Mouse (Mus musculus) heart, adult 11 months (tissue): ENCODE measurements at regions not wholly inside any gene's neighbourhood (a gene's known extent, or its start where the extent isn't known, plus 50 kb on each side); places are given as distances from the start of the nearest gene placed in this dataset.
A peak's percentile ranks its signal among the peaks of the same experiment; 100 is the strongest.
"Not testable (repeated sequence)": the region's sequence is repeated elsewhere in the genome, so short reads cannot be mapped to it uniquely, and the experiment has no call there.

ENCODE experiments used
- DNase-seq: peaks from one replicate; pipeline ENCODE4 v3.0.0; 2022

DNA sequence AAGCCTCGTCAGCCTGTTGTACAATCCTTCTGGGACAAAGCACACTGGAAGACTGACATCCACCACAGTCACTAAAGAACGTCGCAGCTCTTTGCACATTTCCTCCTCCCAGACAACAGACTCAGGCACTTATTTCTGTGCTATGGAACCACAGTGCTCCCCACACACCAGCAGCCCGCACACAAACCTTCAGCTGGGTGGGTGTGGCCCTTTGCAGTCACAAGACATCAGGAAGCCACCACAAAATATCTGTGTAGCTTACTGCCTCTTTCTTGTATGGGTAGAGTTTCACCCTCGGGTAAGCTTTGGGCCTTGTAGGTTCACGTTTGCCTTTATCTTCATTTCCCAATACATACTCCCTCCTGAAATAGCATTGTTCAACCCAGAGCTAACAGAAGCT lies 577.6 kb upstream of the Olfr1507 start:
- not testable (repeated sequence) for DNase-seq

DNA sequence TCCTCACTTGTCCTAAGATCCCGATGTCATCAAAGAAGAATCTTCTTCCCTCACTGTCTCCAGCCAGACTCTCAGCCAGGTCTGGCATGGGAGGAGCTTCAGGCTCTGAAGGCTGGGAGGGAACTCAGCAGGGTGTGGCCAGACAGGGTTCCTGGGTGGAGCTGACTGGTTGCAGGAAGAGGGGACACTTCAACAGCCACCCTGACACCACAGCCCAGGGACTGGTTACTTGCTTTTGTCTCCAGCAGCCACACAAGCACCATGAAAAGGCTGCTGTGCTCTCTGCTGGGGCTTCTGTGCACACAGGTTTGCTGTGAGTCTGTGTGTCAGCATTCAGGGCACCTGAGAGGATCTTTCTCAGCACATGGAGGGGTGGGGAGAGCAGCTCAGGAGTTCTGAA lies 577.0 kb upstream of the Olfr1507 start:
- peak; percentile 81 for DNase-seq

DNA sequence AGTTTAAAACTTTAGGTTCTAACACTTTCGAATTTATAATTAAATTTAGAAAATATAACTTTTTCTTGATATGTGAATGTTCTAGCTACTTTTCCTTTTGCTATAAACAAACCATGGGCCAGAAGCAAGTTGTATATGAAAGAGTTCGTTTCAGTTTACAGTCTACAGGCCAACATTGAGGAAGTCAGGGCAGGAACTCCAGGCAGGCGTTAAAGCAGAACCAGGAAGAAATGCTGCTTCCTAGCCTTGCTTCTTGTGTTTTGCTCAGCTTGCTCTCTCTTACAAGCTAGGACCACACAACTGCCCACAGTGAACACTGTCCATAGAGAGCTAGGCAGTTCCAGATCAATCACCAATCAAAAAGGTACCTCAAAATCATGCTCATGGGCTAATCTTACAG lies 558.9 kb upstream of the Olfr1507 start:
- not testable (repeated sequence) for DNase-seq

DNA sequence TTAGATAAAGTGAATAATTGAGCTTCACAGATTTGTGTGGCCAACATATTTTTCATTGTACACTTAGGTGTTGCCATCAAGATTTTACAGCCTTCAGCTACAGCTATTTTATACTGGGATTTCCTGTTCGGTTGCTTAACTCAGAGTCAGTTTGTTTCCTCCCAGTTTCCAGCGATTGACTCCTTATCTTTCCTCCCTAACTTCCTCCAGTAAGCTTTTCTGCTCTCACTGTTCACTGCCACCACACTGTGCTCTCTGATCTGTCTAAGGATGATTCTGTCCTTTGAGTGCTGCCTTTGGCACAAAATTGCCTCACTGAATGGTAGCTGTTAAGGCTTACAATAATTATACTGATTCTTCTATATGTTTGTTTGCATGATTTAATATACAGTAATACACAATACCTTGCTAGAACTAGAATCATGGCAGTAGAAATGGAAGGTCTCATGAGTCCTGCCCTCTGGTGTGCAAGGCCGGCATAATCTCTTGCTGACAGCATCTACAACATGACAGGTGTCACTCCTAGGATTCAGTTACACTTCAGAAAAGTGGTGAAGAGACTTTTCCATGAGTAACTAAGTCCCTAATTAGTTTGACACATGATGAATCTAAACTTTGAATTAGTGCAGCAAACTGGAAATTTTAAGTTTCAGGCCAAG lies 558.0 kb upstream of the Olfr1507 start:
- DNase-seq, result not testable (repeated sequence)

DNA sequence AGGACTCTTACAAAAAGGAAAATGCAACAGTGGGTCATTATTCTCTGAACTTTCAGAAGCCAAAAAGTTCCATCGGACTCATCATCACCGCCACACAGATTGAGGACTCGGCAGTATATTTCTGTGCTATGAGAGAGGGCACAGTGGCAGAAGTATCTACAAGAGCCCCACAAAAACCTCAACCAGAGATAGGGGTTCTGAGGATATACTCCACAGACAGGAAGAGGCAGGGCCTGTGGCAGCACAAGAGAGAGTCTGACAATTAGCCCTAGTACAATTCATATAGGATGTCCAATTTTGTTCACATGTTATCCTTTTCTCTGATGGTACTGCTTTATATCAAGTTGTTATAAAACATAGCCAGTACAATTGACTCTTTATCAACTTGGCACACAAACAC lies 552.1 kb upstream of the Olfr1507 start:
- DNase-seq, result not testable (repeated sequence)

DNA sequence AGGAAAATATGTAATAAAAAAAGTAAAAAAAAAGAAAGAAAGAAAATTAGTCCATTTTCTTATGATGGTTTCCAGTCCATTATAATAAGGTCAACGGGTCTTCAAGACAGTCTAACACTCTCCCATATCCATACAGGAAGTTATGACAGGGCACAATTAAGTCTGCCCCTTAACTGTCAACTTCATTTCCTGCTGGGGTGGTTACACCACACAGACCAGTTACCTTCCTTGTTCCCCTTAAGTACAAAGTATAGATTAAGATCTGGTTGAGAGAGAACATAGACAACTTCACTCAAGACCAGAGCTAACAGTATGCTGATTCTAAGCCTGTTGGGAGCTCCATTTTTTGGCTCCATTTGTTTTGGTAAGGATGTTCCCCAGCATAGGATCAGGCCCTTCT lies 551.4 kb upstream of the Olfr1507 start:
- not testable (repeated sequence) for DNase-seq

DNA sequence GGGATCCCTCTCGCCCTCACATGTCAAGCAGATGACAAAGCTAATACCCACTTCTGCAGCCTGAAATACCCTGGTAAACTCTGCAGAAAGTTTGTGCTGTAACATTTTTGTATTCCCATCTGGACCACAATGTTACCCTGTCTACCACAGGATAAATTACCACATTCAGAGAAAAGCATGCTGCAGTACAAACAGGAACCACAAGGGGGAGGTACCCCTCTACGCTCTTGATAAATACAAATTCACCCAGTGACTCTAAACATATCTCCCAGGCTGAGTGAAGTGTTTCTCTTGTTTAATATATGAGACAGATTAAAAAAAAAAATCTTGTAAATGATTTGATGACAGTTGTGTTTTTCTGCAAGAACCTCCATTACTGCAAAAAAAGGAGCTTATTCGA lies 549.8 kb upstream of the Olfr1507 start:
- DNase-seq, result not testable (repeated sequence)

DNA sequence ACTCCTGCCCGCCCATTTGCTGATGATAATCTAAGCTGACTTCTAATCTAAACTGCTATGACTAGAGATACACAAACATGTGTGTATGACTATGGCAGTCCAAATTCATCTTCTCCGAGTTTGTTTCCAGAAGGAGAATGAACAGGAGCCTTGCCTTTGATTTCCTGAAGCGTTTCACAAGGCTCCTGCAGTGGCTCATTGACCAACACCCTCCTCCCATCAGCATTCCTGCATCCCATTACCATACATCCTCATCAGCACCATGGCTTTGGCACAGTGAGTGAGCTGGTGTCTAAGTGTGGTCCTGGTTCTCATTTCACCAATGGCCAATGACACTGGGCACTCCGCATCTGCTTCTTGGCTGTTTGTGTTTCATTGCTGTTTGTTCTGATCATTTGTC lies 548.6 kb upstream of the Olfr1507 start:
- DNase-seq, result not testable (repeated sequence)

DNA sequence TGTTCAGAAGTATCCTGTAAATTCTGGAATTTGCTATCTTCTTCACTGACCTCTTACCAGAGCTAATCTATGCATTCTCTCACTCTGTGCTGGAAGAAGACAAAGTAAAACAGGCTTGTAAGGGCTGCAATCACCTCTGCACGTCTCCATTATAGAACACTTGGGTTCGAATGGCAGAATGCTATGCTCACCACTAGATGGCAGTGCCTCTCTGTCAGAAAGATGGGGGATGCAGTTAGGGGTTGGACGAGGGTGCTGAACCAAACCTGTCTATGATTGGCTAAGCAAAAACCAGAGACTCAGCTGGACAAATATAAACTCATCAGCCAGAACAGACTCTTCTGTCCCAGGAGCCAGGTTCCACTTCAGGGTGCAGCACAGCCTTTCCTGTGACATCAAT lies 546.5 kb upstream of the Olfr1507 start:
- not testable (repeated sequence) for DNase-seq

DNA sequence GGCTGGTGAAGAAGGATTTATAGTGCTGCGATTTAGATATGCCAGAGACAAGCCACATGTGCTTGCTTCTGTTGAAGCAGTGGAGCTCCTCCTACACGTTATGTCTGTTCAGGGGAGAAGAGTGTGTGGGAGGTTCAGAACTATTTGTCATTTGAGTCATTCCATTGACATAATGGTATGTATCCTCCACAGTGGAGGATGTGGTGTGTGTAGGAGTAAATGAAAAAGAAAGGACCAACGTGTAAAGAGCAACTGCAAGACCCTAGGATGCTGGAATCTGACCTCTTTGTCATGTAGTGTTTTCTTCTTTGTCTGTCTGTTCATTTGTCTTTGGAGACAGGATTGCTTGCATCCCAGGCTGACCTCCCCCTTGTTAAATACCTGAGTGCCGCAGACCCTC lies 543.9 kb upstream of the Olfr1507 start:
- not testable (repeated sequence) for DNase-seq

DNA sequence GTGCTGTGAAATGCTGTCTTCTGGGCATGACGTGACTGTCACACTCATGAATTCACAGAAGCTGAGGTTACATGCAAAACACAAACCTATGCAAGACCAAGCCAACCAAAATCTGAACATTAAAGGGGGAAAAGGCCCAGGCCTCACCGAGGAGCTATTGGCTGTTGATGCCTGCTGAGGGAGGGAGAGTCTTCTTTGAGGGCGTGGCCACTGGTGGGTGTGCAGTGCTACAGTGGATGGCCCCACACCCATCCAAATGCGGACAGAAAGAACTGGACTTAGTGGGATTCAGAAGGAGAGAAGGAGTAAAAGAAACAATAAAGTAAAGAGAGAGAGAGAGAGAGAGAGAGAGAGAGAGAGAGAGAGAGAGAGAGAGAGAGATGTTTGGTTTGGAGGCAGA lies 539.4 kb upstream of the Olfr1507 start:
- DNase-seq, result not testable (repeated sequence)

DNA sequence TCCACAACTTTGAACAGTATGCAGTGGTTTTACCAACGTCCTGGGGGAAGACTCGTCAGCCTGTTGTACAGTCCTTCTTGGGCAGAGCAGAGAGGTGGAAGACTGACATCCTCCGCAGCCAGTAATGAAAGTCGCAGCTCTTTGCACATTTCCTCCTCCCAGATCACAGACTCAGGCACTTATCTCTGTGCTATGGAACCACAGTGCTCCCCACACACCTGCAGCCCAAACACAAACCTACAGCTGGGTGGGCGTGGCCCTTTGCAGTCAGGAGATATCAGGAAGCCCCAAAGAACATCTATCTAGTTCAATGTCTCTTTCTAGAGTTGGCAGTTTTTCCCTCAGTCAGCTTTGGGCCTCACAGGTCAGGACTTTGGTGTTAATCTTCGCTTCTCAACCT lies 537.7 kb upstream of the Olfr1507 start:
- not testable (repeated sequence) for DNase-seq

DNA sequence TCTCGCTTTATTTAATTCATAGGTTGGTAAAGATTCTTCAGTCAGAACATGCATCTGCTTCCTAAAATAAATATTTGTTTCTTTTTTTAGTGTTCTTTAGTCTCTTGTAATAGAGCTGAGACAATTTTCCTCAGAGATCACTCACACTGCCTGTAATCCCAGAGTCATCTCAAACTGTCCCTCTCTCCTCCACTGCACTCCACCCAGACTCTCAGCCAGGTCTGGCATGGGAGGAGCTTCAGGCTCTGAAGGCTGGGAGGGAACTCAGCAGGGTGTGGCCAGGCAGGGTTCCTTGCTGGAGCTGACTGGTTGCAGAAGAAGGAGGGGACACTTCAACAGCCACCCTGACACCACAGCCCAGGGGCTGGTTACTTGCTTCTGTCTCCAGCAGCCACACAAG lies 536.9 kb upstream of the Olfr1507 start:
- not testable (repeated sequence) for DNase-seq

DNA sequence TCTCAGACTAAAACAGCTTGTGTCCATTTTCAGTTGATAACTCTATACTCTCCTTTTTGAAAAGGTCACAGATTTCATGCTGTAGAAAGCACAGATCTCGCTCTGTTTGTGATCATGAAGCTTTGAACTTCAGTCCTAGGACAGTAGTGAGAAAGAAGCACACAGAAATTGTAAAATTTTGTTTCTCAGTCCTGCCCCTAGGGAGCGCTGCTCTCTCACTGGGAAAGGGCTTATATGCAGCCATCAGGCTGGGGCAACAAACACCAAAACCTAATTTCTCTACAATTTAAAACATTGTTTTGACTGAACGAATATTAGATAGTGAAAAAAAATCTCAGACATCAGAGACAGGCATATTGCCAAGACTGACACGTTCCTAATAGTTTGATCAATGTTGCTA lies 534.7 kb upstream of the Olfr1507 start:
- not testable (repeated sequence) for DNase-seq

DNA sequence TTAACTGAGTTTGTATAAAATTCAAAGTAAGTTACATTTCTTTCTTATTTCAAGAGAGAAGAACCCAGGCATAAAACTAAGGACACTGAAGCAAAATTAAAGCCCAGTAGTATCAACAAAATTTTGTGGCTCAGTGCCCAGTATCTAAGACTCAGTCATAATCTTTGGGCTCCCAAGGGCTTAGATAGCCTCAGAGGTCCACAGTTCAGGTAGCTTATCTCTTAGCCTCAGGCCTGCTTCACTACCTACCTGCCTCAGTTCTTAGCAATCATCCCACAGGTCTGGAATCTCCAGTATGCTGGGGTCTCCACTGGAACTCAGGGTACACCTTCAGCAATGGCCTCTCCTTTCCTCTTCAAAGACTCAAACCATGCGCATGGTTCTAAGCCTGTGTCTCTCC lies 531.4 kb upstream of the Olfr1507 start:
- DNase-seq, result not testable (repeated sequence)

DNA sequence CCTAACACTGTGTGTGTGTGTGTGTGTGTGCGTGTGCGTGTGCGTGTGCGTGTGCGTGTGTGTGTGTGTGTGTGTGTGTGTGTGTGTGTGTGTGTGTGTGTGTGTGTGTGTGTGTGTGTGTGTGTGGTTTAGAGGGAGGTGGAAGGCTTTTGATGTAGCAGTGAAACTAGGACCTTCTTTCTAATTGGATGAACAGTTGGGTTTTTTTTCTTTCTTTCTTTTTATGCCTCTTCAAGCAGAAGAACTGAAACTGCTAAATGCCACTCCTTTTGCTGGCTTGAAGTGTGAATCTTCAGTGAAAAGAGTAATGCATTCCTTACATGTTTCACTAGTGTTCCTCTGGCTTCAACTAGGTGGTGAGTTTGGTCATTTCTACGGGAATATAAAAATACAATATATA lies 524.6 kb upstream of the Olfr1507 start:
- DNase-seq, result not testable (repeated sequence)

DNA sequence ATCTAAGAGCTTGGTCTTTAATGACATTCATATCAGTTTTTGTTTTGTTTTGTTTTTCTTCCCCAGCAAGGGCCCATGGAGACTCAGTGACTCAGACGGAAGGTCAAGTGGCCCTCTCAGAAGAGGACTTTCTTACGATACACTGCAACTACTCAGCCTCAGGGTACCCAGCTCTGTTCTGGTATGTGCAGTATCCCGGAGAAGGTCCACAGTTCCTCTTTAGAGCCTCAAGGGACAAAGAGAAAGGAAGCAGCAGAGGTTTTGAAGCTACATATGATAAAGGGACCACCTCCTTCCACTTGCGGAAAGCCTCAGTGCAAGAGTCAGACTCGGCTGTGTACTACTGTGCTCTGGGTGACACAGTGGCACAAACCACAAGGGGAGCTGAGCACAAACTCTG lies 512.2 kb upstream of the Olfr1507 start:
- not testable (repeated sequence) for DNase-seq

DNA sequence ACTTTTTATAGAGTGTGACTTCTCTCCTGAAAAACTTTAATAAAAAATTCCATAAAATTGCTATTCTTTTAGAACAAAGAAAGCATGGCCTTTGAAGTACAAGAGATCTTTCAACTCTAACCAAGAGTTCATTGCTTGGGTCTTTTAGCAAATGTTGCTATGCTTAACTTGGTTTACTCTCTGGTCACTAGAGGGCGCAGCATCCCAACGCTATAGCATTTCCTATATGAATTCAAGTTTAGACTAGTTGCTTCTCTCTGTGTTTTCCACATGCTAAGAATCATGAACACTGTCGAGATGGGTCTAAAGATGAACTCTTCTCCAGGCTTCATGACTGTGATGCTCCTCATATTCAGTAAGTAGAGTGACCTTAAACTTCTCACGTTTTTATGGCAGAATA lies 511.8 kb upstream of the Olfr1507 start:
- not testable (repeated sequence) for DNase-seq

DNA sequence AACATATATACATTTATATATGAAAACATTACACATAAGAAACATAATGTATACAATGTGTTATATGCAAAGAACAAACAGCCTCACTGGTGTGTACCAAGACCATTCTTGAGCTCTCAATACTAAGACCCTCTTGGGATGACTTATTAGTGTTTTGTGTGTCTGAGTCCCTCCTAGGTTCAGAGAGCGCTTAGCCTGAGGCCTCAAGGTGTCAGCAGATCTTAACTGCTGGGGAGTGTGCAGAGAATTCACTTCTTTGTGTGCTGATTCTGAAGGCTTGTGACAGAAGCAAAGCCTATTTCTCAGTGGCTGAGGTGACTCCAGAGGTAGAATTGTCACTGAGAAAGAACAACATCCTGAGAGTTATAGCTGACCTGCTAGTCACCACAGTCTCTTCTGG lies 505.7 kb upstream of the Olfr1507 start:
- DNase-seq, result not testable (repeated sequence)

DNA sequence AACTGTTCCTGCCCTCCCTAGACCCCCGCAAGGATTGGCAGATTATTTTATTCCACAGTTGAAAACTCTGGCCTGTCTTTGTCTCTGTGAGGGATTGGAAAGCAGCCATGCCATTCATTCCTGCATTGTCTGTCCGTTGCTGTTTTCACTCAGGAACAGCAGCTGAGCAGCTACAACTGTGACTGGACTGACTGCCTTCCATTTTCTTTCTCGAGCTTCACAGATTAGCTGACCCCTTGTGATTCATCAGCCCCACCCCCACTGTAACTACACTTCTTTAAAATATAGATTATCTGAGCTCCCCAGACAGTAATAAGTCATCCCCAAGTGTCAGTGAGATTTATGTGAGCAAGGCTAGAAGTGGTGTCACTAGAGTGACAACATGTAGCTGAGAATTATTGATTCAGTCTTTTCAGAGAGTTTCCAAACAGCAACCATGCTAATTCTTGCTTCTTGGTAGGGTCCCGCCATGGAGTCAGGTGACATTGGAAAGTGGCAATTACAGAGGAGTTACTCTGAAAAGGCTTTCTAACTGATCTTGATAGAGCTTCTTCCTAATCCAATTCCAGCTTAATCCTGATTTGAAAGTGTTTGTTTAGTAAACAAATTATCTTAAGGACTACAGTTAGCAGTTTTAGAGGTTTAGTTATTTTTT lies 496.7 kb upstream of the Olfr1507 start:
- DNase-seq, result not testable (repeated sequence)

DNA sequence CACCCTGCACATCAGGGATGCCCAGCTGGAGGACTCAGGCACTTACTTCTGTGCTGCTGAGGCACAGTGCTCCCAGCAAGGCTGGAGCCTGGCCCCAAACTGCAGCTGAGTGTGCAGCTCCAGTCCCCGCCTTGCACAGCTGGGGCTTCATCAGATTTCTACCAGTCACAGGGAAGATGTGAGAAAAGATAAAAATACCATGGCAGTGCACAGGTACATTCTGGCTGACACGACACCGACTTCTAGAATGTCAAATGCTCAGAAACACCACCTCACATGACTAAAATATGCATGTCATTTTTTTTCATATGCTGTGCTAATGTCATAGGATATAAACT lies 495.7 kb upstream of the Olfr1507 start:
- not testable (repeated sequence) for DNase-seq

DNA sequence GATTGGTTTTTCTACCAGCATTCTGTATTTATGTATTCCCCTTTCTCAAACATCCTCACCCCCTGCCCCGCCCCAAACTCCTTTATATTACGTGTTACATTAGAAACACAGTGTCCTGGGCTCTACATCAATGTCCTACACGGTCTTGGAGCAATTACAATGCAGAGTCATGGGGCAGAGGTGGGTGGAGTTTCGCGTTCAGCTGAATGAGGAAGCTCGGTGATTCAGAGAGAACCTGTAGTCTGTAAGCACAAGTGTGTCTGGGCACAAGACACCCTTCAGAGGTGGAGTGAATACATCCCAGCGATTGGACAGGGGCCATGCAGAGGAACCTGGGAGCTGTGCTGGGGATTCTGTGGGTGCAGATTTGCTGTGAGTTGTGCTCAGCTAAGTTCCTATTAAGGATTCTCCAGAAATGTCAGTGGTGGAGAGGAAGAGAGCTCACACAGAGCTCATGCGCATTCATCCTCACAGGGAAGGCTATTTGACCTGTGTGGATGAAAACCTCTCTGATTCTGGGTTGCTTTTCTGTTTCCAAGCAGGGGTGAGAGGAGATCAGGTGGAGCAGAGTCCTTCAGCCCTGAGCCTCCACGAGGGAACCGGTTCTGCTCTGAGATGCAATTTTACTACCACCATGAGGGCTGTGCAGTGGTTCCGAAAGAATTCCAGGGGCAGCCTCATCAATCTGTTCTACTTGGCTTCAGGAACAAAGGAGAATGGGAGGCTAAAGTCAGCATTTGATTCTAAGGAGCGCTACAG lies 495.2 kb upstream of the Olfr1507 start:
- DNase-seq, result not testable (repeated sequence)

DNA sequence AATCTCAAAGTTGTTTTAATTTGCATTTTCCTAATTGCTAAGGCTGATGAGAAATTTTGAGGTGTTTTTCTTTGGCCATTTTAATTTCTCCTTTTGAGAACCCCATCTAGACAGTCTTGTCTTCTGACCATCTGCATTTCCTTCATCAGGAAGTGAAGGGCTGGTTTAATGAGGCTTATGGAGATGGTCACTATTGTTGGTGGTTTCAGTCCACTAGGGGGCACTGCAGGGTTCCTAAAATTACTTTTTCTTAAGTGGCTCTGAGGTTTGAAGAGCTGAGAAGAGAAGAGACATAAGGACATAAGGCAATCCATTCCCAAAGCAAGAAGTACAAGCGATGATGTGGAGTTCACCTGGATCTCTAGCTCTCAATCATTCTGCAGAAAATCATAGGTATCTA lies 494.4 kb upstream of the Olfr1507 start:
- not testable (repeated sequence) for DNase-seq

DNA sequence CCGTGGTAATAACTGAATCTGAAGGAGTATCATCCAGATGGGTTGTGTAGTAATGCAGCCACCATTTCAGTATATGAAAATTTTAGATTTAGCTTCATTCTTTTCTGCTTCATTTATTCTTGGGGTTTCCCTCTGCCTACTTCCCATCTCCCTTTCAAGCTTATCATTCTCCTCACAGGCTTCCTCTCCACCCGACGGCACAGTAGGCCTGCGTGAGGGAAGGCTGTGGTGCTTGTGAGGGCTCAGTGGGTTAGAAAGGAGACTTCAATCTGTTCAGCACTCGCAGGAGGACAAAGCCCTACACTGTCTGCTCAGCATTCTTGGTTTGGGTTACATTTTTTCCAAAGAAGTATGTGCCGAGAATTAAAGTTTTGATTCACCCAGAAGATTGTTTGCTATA lies 493.0 kb upstream of the Olfr1507 start:
- not testable (repeated sequence) for DNase-seq
